Mouse (Mus musculus): ENCODE measurements around the gene Sys1.

Gene Sys1

DNA sequence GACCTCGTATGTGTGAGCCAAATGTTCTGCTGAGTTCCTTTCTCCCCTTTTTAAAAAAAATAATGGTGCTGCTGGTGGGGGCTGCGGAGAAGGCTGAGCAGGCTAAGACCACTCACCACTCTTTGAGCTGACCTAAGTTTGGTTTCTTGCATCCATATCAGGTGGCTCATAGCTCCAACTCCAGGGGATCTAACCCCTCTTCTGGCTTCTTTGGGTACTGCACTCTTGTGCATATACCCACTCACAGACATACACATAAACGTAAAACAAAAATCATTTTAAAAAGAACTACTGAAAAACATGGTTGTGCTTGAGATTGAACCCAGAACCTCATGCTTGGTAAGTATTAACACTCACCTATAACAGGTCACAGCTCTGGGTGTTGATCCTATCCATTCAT lies 48.2 kb downstream of the Sys1 start:
- no peak for DNase-seq

DNA sequence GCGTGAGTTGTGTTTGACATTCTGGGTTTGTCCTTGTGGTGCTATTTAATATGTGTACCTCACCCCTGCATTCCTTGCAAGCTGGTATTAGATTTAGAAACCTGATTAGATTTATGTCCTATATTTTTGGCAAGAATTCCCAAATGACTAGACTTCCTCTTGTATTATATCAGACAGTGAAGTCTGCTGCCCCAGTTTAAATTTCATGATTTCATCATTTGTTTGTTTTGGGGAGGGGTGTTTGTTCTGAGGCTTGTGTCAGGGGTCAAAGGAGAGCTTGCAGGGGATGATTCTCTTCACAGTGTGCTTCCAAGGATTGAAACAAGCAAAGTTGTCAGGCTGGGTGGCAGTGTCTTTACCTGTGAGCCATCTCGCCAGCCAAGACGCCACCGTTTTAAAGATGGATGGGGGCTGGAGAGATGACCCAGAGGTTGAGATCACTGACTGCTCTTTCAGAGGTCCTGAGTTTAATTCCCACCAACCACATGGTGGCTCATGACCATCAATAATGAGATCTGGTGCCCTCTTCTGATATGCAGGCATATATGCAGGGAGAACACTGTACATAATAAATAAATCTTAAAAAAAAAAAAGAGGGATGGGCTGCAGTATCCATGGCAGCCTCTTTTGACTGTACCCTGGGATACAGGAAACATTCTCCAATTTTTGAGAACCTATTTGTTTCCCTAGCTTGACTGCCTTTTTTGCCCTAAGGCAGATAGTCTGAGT lies 49.0 kb downstream of the Sys1 start:
- DNase-seq, result no peak

DNA sequence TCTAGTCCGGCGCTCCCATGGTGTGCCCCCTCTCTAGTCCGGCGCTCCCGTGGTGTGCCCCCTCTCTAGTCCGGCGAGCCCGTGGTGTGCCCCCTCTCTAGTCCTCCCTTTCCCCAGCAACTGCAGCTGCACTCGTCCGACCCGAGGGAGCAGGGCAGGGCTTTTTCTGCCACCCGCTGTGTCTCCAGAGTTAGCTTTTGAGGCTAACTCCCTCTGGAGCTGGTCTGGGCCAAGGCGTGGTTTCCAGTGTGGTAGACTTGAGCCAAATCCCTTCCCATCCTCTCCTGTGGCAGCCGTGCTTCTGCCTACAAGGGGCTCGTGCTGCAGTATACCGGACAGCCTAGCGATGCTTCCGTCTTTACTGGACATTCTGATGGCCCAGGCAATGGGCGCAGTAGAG lies 51.0 kb downstream of the Sys1 start:
- no peak for DNase-seq

DNA sequence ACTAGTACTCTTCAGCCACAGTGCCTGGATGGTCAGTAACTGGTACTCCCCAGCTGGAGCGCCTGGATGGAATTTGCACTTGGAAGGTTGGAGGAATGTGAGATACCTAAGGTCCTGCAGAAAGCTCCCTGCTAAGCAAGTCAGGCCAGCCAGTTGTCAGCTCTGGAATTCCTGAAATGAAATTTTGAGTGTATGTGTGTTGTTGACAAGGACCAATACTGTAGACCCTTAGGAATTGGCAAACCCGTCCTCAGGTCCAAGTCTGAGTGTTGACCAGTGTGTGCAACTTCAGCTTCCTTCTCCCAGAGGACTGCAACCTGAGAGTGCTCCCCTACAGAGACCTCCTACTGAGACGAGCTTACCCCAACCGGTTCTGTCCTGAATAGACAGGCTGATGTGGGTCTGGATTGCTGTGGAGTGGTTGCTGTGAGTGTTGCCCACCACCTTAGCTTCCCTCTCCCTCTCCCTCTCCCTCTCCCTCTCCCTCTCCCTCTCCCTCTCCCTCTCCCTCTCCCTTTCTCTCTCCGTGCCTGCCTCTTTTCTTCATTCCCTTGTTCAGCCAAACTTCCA lies 53.9 kb downstream of the Sys1 start:
- DNase-seq, result peak; percentile 19 to 67

DNA sequence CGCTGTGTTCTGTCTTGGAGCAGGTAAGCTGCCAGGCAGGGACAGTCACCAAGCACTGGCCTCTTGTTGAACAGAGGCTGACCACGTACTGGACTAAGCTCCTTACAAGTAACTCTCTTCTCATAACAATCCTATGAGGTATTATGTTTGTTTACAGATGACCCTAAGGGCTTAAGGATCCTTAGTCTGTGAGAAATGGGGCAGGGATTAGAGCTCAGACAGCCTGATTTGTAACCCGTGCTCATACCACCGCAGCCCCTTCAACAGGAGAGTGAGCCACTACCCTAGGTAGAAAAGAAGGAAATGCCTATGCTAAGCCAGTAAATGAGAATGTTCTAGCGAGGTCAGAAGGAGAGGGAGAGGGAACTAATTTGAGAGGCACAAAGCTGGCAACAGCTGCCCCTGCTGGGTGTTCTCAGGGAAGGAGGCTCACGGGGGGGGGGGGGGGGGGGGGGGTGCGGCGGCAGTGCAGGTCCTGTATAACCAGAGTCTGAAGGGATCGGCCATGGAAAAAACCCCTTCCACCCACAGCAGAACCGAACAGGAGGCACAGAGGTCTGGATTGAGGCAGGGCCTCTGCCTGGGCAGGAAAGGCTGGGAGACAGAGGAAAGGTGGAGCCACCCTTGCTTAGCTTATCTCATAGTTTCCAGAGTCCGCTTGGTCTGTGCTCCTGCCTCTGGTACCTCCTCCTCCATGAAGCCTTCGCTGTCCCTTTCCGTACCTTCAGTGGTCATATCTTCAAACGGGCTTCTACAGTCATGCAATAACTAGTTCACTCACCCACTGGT lies 55.6 kb downstream of the Sys1 start:
- DNase-seq, result peak; percentile 39 to 53

DNA sequence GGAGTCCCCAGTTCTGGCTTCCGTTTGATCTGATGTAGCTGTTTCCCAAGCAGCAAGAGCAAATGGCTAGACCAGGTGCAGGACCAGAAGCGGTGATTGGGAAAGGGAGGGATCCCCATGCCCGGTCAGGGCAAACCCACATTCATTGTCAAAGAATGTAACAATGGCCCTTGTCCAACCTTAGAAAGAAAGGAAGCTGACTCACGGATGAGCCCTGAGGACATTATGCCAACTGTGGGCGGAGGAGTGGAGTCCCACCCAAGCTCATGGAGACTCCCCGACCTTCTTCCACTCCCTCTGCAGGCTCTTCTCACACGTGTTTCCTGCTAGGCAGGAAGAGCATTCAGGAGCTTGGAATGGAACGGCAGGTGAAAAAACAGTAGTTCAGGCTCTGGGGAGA lies 56.6 kb downstream of the Sys1 start:
- DNase-seq, result peak; percentile 57 to 77

DNA sequence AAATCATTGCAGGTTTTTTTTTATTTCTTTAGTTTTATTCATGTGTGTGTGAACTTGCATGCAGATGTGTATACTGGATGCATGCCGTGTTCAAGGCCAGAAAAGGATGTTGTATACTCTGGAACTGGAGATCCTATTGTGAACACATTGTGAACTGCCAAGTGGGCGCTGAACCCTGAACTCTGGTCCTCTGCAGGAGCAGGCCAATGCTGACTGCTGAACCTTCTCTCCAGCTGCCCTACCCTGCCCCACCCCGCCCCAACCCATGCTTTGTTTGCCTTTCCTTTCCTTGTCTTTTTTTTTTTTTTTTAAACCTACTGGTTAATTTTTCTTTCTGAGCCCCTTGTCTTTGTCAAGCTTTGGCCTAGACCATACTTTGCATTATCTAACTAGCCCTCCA lies 58.2 kb downstream of the Sys1 start:
- DNase-seq, result no peak

DNA sequence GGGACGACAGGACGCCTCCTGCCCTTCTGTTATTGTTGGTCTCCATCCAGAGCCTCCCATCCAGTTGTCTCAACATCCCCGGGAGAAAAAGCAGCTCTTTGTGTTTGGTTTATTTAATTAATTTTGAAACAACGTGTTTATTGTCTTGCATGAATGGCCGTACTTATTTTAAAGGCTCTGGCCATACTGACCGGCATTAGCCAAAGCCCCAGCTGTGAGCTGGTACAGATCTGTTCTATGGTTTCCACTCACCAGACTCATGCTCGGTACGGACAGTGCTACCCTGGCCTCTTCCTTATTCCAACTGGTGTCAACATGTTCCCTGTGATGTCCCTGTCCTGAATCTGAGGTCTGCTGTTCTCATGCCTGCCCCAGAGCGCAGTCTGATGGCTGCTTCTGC lies 59.1 kb downstream of the Sys1 start:
- DNase-seq, result no peak

DNA sequence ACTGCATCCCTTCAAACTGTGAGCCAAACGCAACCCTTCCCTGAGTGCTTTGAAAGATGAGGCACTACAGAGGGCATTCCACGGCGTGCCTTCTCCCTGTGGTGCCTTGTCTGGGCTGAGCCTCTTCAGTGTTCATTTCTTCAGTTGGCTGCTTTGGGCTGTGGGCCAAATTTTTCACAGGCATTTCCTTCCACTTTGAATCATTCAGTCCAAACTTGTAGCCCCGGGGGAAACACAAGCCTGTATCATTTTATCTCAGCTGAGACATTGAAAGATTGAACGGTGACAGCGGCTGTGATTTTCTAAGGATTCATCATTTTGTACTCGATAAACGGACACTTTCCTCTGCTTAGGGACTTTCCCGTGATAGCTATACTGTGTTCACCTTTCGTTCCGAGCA lies 59.8 kb downstream of the Sys1 start:
- DNase-seq, result no peak

DNA sequence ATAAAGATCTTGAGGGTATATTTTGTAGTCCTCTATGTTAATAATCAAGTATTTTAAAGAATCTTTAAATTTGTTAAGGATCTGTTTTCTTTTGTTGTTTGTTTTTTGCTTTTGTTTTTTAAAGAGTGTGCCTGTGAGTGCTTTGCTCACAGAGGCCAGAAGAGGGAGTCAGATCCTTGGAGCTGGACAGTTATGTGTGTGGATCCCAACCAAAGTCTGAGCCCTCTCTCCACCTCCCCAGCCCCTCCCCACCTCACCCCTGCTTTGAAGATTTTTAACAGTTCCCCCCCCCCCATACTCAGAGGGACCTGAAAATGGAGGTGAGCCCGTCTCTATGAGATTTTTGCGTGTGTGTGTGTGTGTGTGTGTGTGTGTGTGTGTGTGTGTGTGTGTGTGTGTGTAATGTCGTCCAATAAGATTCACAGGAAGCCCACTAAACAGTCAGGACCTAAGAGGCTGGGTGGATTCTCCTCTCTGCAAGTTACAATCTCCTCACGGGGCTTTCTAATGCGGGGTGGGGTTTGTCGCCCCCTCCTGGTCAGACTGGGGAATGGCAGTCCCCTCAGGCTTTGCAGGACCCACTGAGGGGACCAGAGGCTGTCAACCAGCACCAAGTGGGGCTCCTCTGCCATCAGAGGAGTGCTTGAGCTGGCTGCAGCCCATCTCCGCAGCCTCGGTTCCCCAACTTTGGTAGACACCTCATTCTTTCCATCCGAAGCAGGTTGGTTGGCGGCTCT lies 60.9 kb downstream of the Sys1 start:
- DNase-seq, result peak; percentile 67 to 79

DNA sequence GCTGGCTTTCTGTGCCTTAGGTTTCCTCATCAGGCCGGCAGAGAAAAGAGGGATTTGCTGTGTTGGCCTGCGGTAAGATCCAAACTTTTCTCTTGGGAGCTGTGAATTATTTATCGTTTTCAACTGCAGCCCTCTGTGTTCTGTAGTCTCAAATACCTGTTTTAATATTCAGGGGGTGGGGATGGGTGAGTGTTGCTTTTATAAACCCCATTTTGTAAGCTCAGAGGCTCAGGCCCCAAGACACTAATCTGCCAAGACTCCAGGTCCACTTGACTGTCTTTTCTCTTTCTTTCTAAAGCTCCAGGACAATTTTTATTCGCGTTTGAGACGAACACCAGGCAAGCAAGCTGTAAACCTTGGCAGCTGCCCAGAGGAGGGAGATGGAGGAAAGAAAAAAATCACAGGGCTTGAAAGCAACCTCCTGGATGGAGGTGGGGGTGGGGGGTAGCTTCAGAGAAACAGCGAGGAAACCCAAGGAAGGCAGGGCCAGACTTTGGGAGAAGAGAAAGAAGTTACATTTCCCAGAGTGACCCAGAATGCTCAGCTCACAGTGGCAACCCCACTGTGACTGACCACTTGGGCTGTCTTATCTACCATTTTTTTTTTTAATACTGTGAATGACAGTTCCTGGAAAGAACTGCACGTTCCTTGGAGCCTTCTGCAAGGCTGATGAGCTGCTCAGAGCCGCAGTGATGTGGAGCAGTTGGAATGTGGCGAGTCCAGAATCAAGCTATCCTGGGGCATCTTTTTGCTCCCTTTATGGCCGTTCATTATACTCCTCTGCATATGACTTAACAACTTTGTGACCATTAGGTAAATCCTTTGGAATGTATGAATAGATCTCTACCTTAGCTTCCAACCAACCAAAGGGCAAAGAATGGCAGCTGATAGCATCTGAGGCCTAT lies 61.8 kb downstream of the Sys1 start:
- DNase-seq, result no peak

DNA sequence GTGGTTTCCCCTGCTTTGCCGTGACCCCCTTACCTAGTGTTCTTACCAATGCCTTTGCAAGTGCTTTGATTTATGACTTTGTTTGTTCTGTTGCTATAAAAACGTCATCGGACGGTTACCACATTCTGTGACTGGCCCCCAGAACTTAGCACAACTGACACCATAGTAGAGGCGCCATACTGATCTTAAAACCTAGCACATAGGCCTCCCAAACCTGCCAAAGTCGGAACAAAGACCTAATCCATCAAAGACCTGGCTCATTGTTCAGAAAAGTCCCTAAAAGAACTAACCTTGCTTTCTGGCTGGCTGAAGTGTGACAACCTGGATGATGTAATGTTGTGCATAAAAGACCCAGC lies 62.4 kb downstream of the Sys1 start:
- DNase-seq, result no peak

DNA sequence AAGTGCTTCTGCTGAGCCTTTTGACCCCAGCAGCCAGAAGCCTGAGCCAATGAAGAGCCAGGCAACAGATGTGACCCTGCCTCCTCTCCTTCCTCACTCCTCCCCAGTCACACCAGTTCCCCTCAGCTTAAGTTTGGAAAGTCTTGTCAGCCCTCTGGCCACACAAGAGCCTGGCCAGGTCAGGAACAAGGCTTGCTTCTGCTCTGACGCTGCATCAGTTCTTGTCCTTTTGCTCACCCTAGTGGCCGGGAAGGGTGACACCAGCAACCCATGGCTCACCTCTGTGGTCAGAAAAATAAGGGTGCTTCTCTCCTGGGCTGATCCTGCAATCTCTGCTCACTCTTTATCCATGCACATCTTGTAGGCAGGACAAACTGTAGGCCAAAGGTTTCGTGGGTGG lies 64.0 kb downstream of the Sys1 start:
- DNase-seq, result peak; percentile 70 to 77

DNA sequence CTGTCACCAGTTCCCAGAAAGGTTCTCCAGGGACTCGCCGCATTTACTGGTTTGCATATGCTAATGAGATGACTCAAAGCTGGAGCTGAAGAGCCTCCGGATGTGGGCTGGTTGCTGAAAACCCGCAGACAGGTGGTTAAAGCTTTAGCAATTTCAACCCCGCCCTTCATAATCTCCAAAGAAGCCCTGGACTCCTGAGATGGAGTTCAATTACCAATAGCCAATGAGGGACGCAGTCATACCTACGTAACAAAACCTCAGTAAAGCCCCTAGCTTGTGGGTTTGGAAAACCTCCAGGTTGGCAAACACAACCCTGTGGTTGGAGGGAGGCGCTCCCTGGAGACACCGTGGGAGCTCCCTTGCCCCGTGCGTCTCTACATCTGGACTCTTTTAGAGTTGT lies 65.1 kb downstream of the Sys1 start:
- peak in 1 of 2 experiments; percentile 34 for DNase-seq

DNA sequence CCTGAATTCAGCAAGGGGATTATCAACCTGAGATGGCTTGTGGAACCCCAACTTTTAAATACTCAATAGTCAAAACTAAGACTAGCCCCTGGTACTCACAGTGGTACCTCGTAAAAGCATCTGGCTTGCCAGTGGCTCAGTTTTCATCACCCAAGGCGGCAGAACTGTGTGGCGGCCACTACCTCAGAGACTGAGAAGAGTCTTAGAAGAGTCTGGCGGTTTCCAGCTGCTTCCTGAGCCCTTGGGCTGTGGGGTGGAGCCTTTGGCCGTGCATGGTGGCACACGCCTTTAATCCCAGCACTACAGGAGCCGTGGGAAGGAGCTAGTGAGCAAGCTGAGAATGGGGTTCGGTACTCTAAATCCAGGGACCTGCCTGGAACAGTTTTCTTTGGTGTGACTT lies 65.5 kb downstream of the Sys1 start:
- no peak for DNase-seq

DNA sequence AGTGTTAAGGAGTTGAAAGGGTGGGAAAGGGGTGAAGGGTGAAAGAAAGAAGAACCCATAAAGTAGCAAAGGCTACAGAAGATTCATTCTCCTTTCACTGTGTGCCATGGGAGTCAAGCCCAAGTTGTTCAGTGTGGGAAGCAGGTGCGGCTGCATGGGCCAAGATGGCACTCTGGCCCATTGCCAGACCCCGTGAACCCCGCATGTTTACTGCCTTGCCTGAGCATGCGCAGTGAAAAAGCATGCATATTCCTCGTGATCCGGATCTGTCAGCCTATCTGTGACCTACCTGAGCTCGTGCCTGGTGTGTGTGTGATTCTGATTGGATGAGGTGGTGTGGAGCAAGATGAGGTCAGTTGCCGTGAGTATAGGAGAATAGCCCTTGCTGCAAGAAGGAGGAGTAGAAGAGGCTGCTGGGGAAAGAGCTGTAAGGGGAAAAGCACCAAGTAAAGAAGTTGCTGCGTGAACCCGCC lies 66.6 kb downstream of the Sys1 start:
- peak in 1 of 2 experiments; percentile 39 for DNase-seq

DNA sequence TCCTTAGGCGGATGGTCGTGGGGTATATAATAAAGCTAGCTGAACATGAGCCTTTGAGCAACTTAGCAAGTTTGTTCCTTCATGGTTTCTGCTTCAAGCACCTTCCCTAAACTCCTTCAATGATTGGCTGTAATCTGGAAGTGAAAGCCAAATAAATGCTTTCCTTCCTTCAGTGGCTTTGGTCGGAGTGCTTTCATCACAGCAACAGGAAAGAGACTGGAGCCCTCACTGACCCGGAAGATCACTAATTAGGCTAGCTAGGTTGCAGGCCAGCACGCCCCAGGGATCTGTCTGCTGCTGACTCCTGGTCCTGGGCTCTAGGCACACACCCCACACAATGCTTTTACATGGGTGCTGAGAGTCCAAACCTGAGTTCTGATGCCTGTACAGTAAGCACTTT lies 71.8 kb downstream of the Sys1 start:
- DNase-seq, result no peak
